Comparison of ENCODE assay signal across 11 mouse cellular contexts in the genomic region with DNA sequence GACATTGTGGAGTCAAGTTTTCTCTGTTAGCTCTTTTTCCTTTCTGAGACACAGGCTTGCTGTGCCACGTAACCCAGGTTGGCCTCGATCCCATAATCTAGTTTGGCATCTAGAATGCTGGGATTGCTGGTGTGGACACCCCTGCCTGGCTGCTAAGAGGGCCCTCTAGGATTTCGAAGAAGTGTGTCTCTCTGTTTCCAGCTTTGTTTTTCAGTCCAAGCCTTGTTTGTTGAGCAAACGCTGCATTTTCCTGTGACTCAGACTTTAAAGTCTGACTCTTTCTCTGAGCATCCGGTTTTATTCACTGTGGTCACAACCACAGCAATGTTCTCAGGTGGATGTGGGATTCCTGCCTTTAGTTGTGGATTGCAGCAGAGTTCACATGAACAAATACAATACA. TPM values are rescaled to one million over a fixed set of nuclear protein-coding genes. Genes with fewer than 3 reads are reported as not detected.
A peak's percentile ranks its signal among the peaks of the same experiment; 100 is the strongest.
DNase-seq lines count a peak whose midpoint lies in the region; ATAC-seq and TF ChIP-seq lines count a peak whose summit lies in the region.
"Had no signal": no experiment of that assay in that cellular context is flagged by ENCODE, and none has a peak within 500 bp of the region (broad histone marks: within the 10 kb centered on the region; RNA-seq: fewer than 3 reads in every experiment).

No protein-coding gene starts in this region.

- no peaks in the 10 kb centered on the region for H3K27me3 ChIP-seq in kidney, adult 2 months (replicated peaks; ENCODE audit: control insufficient read depth, insufficient read depth, low read length)
- no peaks in the 10 kb centered on the region for H3K27me3 ChIP-seq in forebrain, postnatal 0 days (ENCODE audit: insufficient read depth, low read length)
- H3K27me3 ChIP-seq: megakaryocyte, embryonic 14.5 days; neural tube, embryonic 15.5 days had no signal

- no peak overlapping the region for H3K4me2 ChIP-seq in forebrain, postnatal 0 days (ENCODE audit: low read depth)
- H3K4me2 ChIP-seq: neural tube, embryonic 15.5 days had no signal

- H3K9me3 ChIP-seq in forebrain, postnatal 0 days (ENCODE audit: low read length) = no peaks in the 10 kb centered on the region
- H3K9me3 ChIP-seq: megakaryocyte, embryonic 14.5 days; neural tube, embryonic 15.5 days had no signal

- 41% methylated on average over 5 of the region's 5 CpGs for WGBS in kidney, adult 2 months
- 24% methylated on average over 5 of the region's 5 CpGs for WGBS in macrophage (ENCODE audit: missing documents)
- 56% methylated on average over 5 of the region's 5 CpGs for WGBS in forebrain, postnatal 0 days

- intact Hi-C loops in left cerebral cortex, postnatal 25 days (cut with DNase I) = no loop called here

- H3K36me3 ChIP-seq in kidney, adult 2 months (ENCODE audit: control insufficient read depth, insufficient read depth, low read length) = peaks cover 7% of the 10 kb centered on the region; the same call in 1 of the 2 replicates
- peaks cover 73% of the 10 kb centered on the region for H3K36me3 ChIP-seq in macrophage (ENCODE audit: inconsistent target)
- H3K36me3 ChIP-seq in forebrain, postnatal 0 days (ENCODE audit: insufficient read depth) = peaks cover 74% of the 10 kb centered on the region

- TF ChIP-seq POLR2A in kidney, adult 2 months (IDR thresholded peaks at IDR 0.05; ENCODE audit: low read depth, low read length) = no peak

- no peak overlapping the region for H3K9ac ChIP-seq in forebrain, postnatal 0 days
- H3K9ac ChIP-seq: neural tube, embryonic 15.5 days had no signal

- H3K4me3 ChIP-seq in kidney, adult 2 months (ENCODE audit: insufficient read depth, low read depth, low read length) = no peak overlapping the region
- H3K4me3 ChIP-seq in macrophage (ENCODE audit: inconsistent target) = no peak overlapping the region
- no peak overlapping the region for H3K4me3 ChIP-seq in forebrain, postnatal 0 days (ENCODE audit: low read depth, low read length)
- H3K4me3 ChIP-seq: megakaryocyte, embryonic 14.5 days; neural tube, embryonic 15.5 days had no signal

- H3K27ac ChIP-seq in kidney, adult 2 months (ENCODE audit: insufficient read depth, low read depth, low read length) = peak overlapping the region; percentile 65
- H3K27ac ChIP-seq in macrophage = 0 out of 2 replicates have a peak overlapping the region, but pooled peaks have one; percentile 15
- H3K27ac ChIP-seq in forebrain, postnatal 0 days (ENCODE audit: low read depth, low read length) = no peak overlapping the region
- H3K27ac ChIP-seq: neural tube, embryonic 15.5 days had no signal

- H3K79me2 ChIP-seq in macrophage (ENCODE audit: inconsistent target) = no peaks in the 10 kb centered on the region; the same call in 1 of the 2 replicates

- H3K4me1 ChIP-seq in kidney, adult 2 months (ENCODE audit: control insufficient read depth, insufficient read depth, low read length) = no peaks in the 10 kb centered on the region; the same call in 1 of the 2 replicates
- no peaks in the 10 kb centered on the region for H3K4me1 ChIP-seq in forebrain, postnatal 0 days (ENCODE audit: insufficient read depth)

- ATAC-seq in forebrain, postnatal 0 days = no peak

- TF ChIP-seq CTCF in kidney, adult 2 months (conservative IDR thresholded peaks at IDR 0.05; ENCODE audit: insufficient read depth, insufficient read length, low read depth, low read length) = no peak
- no peak for TF ChIP-seq CTCF in forebrain, postnatal 0 days (IDR thresholded peaks at IDR 0.05; ENCODE audit: low read depth)

- DNase-seq in kidney, adult 2 months = no peak
- no peak for DNase-seq in kidney, postnatal 4 days
- peak; percentile 91 for DNase-seq in 416B (ENCODE audit: low read depth)
- peak; percentile 22 for DNase-seq in adrenal gland, postnatal 25 days
- DNase-seq in left cerebral cortex, postnatal 25 days (ENCODE audit: low spot score in 2 of 2) = no peak
- DNase-seq in forebrain, postnatal 0 days = no peak
- no peak for DNase-seq in spleen, postnatal 10 days (ENCODE audit: low spot score in 2 of 2)
- DNase-seq: heart, postnatal 4 days had no signal

RNA-seq across cellular contexts. Expression of a gene that starts 23.0 kb away (rescaled TPM):
- 213 and 248 TPM in 2 replicates for polyA plus RNA-seq in kidney, adult 2 months (2012; rRNA removed)
- 97.3 and 130 TPM in 2 replicates for total RNA-seq in adrenal gland, postnatal 25 days (2021)
- total RNA-seq in macrophage (2018; cell fraction: chromatin; rRNA removed) = 10 to 100 TPM in 11 of 26 experiments, 1 to 10 TPM in 15; 3.1 to 21.0 (median 9.5) TPM
- total RNA-seq in macrophage (2018; cell fraction: cytosol; rRNA removed) = 1 to 10 TPM in 25 of 26 experiments, under 1 TPM in 1; 0.81 to 3.8 (median 1.6) TPM
- total RNA-seq in macrophage (2018; cell fraction: nucleus; rRNA removed) = 10 to 100 TPM in 11 of 26 experiments, 1 to 10 TPM in 15; 2.8 to 17.7 (median 9.5) TPM
- 0.75 to 3.4 TPM (median 1.3 TPM) in 3 replicates for polyA plus RNA-seq in macrophage (2018)
- total RNA-seq in left cerebral cortex, postnatal 25 days (2021) = 100 to 1,000 TPM; 263 to 318 TPM
- 113 and 128 TPM in 2 replicates for total RNA-seq in forebrain, postnatal 0 days (2014; rRNA removed)
- 63.9 and 74.3 TPM in 2 replicates for polyA plus RNA-seq in forebrain, postnatal 0 days (2015; fragmentation: Nextera tagmentation; extraction: Ambion mirVana)

RNA-seq across cellular contexts. Expression of a gene that starts 48.0 kb away (rescaled TPM):
- 38.6 and 39.5 TPM in 2 replicates for polyA plus RNA-seq in kidney, adult 2 months (2012; rRNA removed)
- 130 and 144 TPM in 2 replicates for total RNA-seq in adrenal gland, postnatal 25 days (2021)
- total RNA-seq in macrophage (2018; cell fraction: chromatin; rRNA removed) = 100 to 1,000 TPM; 148 to 674 (median 399) TPM
- total RNA-seq in macrophage (2018; cell fraction: cytosol; rRNA removed) = 10 to 100 TPM; 20.5 to 67.1 (median 37.8) TPM
- 100 to 1,000 TPM in 23 of 26 experiments, 10 to 100 TPM in 3; 86.5 to 517 (median 198) TPM for total RNA-seq in macrophage (2018; cell fraction: nucleus; rRNA removed)
- 41.3 to 73.5 TPM (median 61.8 TPM) in 3 replicates for polyA plus RNA-seq in macrophage (2018)
- total RNA-seq in left cerebral cortex, postnatal 25 days (2021) = 100 to 1,000 TPM; 108 to 121 TPM
- 77.9 and 106 TPM in 2 replicates for total RNA-seq in forebrain, postnatal 0 days (2014; rRNA removed)
- polyA plus RNA-seq in forebrain, postnatal 0 days (2015; fragmentation: Nextera tagmentation; extraction: Ambion mirVana) = 33.5 and 51.8 TPM in 2 replicates

Comparison
In these comparisons a context has a peak if more than half of its experiments do, and no peak if none do; other contexts are left out.
1. DNase-seq: peak in 416B (single experiment) and adrenal gland, postnatal 25 days (single experiment); none in kidney, adult 2 months (single experiment), kidney, postnatal 4 days (0 of 2), left cerebral cortex, postnatal 25 days (0 of 2), forebrain, postnatal 0 days (single experiment) and spleen, postnatal 10 days (0 of 2).